Comparison of ENCODE assay signal across 7 mouse cellular contexts in the genomic region with DNA sequence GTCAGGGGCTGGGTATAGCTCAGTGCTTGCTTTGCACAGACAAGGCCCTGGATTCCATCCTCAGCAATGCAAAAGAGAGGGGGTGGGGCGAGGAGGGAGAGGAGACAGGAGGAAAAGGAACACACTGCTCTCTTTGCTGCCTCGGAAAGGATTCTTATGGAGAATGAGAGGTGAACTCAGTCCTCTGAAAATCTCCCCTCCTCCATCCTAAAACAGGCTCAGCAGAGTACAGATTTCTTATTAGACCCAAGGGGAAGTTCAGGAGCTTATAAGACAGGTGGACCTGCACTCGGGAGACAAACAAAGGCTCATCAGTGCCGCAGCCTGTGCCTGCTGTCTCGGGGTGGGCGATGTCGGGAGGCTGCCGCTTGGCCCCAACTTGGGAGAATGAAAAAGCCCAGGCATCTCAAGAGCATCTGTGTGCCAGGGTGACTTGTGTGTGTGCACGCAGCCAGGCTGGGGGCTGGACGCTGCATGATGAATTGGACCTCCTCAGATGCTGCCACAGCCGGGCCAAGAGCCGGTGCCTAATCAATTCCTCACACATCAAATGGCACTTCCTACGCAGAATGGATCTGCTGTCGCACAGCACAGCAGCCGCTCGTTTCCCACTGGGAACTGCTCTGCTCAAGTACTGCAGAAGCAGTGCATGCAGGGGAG. TPM values are rescaled to one million over a fixed set of nuclear protein-coding genes. Genes with fewer than 3 reads are reported as not detected.
DNase-seq lines count a peak whose midpoint lies in the region.

No protein-coding gene starts in this region.

- intact Hi-C loops in left cerebral cortex, postnatal 10 days (cut with DNase I), result no loop called here

- DNase-seq in ES-CJ7 (ENCODE audit: low read depth, low spot score), result peak; percentile 48
- peak; percentile 40 for DNase-seq in brain, embryonic 18.5 days (ENCODE audit: low read depth, low spot score)
- peak; percentile 66 to 67 for DNase-seq in frontal cortex, postnatal 14 days (ENCODE audit: low spot score in 2 of 2)
- peak; percentile 66 to 68 for DNase-seq in left cerebral cortex, postnatal 10 days (ENCODE audit: extremely low spot score in 1 of 2, low spot score in 2 of 2)
- DNase-seq in retina, postnatal 1 day, result peak; percentile 50
- no peak for DNase-seq in spleen, adult 12 weeks (ENCODE audit: low spot score)
- no peak for DNase-seq in ovary, adult 18-20 months (ENCODE audit: low spot score)

RNA-seq across cellular contexts. Expression of a gene that starts 31.8 kb away (rescaled TPM):
- total RNA-seq in left cerebral cortex, postnatal 10 days (2021), result 1 to 10 TPM; 5.2 to 7.3 TPM

RNA-seq across cellular contexts. Expression of a gene that starts 32.1 kb away (rescaled TPM):
- total RNA-seq in left cerebral cortex, postnatal 10 days (2021), result 10 to 100 TPM; 40.9 to 42.2 TPM

RNA-seq across cellular contexts. Expression of a gene that starts 32.2 kb away (rescaled TPM):
- 100 to 1,000 TPM; 132 to 133 TPM for total RNA-seq in left cerebral cortex, postnatal 10 days (2021)

RNA-seq across cellular contexts. Expression of a gene that starts 33.4 kb away (rescaled TPM):
- total RNA-seq in left cerebral cortex, postnatal 10 days (2021), result 10 to 100 TPM; 31.5 to 33.2 TPM

Comparison
In these comparisons a context has a peak if more than half of its experiments do, and no peak if none do; other contexts are left out.
1. DNase-seq: peak in ES-CJ7 (single experiment), brain, embryonic 18.5 days (single experiment), frontal cortex, postnatal 14 days (2 of 2), left cerebral cortex, postnatal 10 days (2 of 2) and retina, postnatal 1 day (single experiment); none in spleen, adult 12 weeks (single experiment) and ovary, adult 18-20 months (single experiment).